Mouse (Mus musculus) T-helper 1 cell (primary cell): ENCODE data around the gene Polr1c.

Experiments used
- in situ Hi-C: fragments of 300-600 bp; cut with MboI, MseI; formaldehyde crosslinking; loops from one replicate; pipeline ENCODE4 v1.15.1; 2025; ENCODE audit warnings: high pct_unique_total_duplicates

Gene Polr1c

DNA sequence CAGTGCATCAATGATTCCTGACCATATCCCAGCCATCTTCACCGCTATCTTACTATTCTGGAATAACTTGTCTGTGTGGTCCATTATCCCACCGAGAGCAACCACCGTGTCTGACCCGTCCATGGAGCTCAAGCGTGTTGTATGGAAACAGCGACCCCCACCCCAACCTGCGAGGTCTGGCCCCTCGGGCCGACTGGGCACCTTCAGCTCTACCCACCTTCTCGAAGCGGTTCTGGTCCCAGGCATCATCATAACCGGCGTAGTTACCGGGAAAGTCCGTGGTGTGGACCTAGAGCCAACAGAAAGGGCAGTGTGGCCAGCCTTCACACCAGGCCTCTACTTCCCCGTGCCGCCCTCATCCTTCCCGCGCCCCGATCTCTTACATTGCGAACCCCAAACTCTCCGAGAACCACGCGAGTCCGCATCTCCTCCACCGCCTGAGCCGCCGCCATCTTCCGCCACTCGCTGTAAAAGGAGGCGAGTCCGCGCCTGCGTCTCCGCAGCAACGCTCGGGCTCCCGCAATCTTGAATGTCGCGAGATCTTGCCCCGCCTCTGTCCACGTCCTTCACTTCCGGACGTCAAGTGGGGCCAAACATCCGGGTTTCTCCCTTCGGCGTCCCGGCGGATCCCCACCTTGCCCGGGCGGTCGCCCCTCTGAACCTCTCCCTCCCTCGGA, at the start of gene Polr1c, which contains the start of gene Yipf3:
TSS of gene Polr1c (minus strand) at position 543 of the 677 bp plus-strand sequence.
TSS of gene Yipf3 (plus strand) at position 569 of the 677 bp plus-strand sequence.
- in situ Hi-C loops: loop anchor here (5.0 kb wide), 1 partner anchor 80 kb away; no protein-coding TSS in a partner anchor

DNA sequence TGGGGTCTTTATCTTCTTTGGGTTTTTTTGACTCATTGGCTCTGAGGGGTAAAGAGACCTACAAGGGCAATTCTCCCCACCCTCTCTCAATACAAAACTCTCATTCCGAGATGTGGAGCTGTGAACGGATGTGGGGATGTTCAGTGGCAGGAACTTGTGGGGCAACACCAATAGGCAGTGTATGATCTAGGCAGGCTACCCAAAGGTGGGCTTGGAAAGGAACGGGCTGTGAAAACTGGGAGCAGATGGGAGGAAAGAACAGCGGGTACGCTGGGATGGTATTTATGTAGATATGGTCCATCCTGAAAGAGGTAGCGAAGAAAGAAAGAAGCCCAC, 49.1 kb upstream of the Polr1c start:
- in situ Hi-C loops: no loop called here

DNA sequence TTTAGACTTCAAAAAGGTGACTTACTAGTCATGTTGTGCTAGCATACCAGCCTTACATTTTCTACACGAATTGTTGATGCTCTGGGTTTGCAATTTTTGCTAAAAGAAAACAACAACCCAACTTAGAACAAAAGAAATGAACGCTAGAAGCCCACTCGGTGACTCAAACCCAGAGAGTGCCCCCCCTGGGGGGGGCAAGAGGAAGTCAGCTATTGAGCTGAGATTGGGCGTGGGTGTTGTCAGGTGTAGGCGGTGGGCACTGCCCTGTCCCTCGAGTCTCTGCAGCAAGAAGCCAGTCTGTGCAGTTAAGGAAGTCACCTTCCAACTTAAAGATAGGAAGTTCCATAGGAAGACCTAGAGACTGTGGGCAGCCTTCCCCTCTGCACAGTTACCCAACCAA, 48.7 kb upstream of the Polr1c start:
- in situ Hi-C loops: no loop called here

DNA sequence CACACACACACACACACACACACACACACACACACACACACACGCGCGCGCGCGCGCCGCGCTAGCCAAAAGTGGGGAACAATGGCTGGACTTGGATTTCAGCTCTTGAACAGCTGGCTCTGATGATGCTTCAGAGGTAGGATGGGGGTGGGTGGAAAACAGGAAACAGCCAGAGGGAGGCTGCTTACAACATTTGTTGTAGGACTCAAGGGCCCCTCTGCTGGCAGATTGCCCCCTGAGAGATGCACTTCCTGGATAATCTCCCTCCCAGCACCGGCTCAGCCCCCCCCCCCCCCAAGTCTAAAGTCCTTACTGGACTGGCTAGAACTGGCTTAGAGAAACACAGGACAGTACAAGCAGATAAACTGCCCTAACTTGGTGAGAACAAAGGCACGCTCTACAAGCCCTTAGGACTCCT, 39.8 kb upstream of the Polr1c start:
- in situ Hi-C loops: no loop called here

DNA sequence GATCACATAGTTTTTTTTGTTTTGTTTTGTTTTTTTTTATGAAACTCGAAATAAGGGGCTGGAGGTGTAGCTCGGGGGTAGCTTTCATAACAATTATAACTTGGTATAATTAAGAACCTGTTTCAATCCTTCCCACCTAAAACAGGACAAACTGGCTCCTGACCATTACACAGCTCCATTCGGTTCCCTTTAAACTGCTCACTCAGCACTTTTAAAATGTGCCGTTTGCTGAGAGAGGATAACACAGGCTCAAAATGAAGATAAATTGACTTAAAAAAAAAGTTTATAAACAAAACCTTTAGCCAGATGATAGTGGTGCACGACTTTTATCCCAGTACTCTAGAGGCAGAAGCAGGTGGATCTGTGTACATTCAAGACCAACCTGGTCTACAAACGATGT, 37.6 kb upstream of the Polr1c start:
- in situ Hi-C loops: no loop called here

DNA sequence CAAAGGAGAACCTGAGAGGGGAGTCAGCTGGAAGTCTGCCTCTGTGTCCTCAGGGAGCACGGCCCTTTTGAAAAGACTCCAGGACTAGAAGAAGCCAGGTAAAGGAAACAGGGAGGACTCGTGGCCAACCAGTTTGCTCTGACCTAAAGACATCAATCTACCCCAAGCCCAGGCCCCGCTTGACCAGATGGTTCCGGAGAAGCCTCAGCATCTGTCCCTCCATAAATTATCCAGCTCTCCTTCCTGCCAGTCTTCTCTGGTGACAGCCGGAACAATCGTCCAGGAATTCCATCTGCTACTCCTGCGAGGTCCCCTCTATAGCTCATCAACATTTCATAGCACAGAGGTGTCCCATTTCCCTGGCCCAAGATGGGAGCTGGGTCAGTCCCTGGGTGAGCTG, 36.8 kb upstream of the Polr1c start:
- in situ Hi-C loops: no loop called here

DNA sequence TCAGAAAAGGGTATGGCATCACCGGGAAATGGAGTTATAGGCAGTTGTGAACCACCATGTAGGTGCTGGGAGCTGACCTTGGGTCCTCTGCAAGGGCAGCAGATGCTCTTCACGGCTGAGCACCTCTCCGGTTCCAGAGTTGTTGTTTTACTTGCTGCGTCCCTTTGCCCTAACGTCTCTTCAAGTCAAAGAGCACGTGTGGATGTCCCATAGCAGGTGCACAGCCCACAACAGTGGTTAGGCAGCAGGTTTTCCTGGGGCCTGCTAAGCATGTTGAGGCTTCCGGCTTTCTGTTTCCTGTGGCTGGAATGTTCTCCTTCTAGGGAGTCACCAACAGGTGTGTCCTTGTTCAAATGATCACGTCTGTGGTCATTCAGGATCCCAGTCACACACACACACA, 36.1 kb upstream of the Polr1c start:
- in situ Hi-C loops: no loop called here

DNA sequence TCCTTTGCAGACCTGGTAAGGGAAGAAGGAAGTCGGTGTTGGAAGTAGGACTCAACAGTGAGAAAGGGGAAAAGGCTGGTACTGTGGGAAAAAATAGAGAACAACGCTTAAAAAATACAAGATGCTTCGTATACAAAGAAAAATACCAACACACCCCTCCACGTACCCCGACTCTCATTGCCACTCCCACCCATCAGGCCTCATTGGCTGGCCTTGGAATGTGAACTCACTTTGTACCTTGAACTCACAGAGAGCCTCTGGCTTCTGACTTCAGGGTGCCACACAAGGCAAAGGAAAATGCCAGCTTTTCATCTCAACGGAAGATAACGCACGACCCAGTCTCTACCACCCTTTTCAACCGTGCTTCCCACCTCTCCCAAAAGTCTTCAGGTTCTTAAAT, 35.3 kb upstream of the Polr1c start:
- in situ Hi-C loops: no loop called here

DNA sequence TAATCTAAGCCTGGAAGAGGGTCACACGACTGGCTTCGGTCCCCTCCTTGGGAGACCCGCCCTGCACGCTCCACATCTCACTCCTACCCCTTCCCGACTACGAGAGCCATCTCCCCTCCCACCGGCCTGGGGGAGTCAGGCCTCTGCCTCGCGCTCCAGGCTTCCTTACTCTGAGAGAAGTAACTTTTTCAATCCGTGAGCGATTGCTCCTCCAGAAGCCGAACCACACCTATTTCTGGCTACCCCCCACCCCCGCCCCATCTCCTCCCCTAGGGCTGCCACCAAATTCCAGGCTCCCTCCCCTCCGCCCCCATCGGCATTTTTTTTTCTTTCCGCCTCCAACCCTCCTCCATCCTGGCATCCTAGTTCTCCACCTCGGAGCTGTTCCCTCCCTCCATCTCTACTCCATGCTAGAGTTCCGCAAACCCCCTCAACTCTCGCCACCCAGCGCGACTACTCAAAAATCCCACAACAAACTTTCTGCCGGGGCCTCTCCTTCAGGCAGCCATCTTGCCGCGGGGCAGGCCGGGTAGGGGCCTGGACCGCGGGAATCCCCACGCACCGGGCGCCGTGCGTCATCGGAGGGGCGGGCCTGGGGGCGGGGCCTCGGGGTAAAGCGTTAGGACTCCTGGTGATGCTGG, 34.7 kb upstream of the Polr1c start, which contains the start of gene Tjap1:
TSS of gene Tjap1 (minus strand) at position 544 of the 641 bp plus-strand sequence.
- in situ Hi-C loops: no loop called here

DNA sequence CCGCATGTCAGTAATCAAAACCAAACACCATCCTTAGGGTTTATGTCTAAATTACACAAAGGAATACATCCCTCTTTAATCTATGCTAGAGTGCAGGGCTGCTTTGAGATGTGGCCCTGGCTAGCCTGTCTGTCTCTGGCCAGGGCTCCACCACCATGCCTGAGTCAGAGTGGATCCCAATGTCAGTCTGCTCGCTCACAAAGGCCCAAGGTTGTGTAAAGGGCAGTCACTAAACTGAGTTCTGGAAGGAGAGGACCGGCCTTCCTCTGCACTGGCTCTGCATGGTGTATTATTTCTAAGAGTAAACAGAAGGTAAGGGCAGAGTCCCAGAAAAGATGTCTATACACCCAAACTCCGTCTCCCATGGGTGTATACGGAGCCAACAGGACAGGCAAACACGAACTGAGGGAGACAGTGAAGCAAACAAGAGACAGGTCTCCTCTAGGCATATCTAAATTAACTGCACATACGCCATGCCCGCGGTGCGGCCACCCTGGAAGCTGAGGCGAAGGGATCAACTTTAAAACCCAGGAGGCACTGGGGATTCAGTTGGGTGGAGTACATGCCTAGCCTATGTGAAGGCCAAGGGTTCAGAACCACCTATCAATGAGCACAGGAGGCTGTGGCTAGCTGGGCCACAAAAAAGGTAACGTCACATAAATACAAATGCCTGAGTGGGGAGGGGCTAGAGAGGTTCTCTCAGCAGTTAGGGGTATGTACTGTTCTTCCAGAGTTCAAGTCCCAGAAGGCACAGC, 30.3 kb upstream of the Polr1c start:
- in situ Hi-C loops: no loop called here

DNA sequence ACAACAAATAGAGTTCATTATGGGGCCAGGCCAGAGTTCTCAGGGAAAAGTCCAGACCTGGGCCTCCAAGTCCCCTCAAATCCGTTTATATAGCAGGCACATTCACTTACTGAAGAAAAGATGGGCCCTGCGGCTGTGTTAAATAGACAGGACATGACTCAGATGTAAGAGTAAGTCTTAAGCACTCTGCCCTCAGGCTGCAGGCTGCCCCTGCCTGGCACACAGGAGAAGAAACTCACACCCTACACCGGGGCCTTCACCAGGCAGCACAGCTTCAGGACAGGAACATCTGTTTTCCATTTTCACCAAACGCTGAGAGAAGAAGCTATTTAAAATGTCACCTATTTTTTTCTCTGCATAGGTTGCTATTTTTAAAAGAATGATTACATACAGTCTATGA, 29.7 kb upstream of the Polr1c start:
- in situ Hi-C loops: no loop called here

DNA sequence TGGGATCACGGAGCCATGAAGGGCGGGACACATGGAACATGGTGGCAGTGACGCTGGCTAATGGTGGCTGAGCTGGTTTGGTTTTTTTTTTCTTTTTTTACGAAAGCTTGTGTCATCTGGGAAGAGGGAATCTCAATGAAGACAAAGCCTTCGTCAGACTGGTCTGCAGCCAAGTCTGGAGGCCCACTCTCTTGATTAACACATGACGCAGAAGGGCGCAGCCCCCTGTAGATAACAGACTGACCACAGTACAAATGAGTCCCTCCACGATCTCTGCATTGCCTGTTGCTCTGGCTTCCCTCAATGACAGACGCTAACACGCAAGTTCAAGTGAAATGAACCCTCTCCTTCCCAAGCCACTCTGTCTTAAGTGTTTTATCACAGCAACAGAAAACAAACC, 27.7 kb upstream of the Polr1c start:
- in situ Hi-C loops: no loop called here

DNA sequence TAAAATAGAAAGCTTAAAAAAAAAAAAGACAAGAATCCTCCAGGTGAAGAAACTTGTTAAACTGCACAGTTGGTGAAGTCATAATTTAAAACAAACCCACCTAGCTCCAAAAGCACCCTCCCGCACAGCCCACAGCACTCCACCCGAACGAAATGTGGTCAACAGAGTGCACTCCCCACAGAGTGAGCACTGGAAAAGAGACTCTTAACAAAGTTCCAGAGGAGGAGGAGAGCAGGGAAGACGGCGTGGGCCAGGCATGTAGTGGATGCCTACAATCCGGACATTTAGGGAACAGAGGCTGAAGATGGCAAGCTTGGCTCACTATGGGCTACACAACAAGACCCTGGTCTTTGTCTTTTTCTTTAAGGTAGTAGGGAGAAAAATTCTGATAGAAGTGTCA, 27.2 kb upstream of the Polr1c start:
- in situ Hi-C loops: no loop called here

DNA sequence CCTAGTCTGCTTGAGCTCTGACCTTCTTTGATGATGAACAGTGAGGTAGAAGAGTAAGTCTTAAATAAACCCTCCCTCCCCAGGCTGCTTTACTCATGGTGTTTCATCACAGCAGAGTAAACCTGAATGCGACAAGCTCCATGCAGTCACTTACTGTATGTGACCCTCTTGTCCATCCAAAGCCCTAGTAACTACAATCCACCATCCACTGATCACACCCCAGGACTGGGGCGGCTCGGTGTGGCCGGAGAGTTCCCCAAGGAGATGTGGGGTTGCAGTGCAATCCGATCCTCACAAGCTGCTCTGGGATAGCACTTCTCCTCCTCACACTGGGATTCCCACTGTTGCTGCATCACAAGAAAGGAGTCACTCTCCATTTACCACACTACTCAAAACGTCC, 26.6 kb upstream of the Polr1c start:
- in situ Hi-C loops: no loop called here

DNA sequence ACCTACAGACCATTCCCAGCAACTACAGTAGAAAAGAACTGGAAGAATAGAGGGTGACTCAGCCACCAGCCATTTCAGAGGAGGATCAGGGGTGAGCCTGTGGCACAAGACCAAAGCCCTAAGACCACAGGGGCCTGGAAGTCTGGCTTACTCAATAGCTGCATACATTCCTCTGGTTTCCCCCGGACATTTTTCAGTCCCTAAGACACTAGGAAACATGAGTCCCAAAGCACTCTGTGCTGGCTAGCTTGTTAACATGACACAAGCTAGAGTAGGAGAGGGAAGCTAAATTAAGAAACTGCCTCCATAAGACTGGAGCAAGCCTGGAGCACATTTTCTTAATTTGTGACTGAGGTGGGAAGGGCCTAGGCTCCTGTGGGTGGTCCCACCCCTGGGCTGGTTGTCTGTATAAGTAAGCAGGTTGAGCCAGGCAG, 26.0 kb upstream of the Polr1c start:
- in situ Hi-C loops: no loop called here

DNA sequence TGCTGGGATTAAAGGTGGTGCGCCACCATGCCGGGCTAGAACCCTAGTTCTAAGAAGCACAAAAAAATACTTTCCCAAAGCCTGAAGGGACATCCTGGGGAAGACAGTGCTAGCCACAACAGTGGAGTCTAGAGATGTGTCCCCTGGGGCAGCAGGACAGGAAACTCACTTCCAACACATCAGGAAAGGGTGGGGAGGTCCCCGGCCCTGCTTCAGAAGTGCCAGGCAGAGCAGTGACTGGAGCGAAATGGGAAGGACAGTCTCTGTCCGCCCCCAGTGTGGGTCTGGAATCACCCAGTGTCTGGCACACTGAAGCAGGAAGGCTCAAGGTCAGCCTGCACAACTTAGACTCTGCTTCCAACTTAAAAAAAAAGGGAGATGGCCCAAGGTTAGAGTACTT, 24.8 kb upstream of the Polr1c start:
- in situ Hi-C loops: no loop called here

DNA sequence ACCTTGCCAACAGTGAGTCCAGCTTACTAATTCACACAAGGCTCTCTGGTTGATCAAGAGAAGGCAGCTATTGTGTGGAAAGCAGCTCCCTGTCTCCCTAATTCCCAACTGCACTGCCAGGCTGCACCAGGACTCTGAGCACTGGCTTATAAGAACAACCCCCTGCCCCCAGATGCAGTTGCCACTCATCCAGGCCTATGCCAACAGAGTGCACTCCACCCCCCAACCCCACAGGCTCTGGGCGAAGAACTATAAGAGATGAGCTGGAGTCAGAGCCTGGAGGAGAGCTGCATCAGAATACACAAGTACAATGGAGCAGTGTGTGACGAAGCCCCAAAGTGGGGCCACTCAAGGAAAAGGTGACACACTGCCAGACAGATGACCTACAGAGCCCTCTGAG, 24.2 kb upstream of the Polr1c start:
- in situ Hi-C loops: no loop called here

DNA sequence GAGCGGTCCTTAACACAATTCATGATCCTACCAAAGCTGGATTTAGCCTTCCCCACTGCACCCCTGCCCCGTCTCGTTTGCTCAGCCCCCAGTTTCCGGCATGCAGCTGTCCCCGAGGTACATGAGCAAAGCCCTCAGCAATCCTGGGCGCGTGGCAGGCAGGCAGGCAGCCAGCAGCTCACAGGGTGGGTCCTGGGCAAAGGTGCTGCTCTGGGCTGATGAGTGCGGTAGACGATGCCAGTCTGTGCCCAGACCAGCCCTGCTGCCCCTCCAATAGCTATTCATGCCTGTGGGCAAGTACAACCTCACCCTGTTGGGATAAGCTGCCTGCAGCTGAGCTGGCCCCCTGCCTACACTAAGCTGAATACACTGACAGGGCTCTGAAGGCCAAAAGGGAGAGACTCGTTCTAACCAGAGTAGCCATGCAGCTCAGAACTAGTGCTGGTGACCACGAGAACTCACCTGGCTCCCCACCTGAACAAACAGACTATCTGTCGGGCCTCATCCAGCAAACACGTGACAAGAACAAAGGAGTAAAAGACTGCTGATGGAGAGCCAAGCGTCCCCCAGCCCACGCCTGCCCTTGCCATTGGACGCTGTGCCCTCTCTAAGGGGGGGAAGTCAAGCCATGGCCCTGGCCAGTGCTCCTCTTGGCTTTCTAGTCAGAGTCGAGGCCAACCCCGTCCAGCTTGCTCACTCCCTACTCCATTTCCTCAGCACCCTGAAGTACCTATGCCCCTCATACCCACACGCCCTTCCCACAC, 22.1 kb upstream of the Polr1c start:
- in situ Hi-C loops: no loop called here

DNA sequence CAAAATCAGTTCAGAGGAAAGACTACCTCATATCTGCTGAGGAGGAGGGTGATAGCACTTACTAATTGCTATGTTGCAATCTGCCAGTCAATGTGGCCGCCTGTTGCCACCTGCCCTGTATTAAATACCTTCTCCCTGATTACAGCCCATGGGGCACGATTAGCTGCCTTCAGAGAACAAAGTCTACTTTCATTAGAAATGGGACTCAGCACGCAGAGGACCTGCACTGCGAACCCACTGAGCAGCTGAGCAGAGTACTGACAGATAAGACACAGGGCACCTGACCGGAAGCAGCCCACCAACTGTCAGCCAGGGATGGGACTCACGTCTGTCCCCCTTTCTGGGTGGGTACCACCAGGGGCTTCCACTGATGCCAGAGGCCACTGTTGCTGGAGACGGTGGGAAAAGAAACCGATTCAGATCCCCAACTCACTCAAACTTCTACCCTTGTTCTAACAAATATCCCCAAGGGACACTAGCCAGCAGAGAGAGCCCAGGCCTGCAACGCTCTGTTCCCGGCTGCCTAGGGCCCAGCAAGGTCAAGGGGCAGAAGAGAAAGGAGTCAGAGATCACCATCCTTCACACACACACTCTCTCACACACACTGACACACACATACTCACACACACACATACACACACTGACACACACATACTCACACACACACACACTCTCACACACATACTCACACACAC, 20.3 kb upstream of the Polr1c start:
- in situ Hi-C loops: no loop called here

DNA sequence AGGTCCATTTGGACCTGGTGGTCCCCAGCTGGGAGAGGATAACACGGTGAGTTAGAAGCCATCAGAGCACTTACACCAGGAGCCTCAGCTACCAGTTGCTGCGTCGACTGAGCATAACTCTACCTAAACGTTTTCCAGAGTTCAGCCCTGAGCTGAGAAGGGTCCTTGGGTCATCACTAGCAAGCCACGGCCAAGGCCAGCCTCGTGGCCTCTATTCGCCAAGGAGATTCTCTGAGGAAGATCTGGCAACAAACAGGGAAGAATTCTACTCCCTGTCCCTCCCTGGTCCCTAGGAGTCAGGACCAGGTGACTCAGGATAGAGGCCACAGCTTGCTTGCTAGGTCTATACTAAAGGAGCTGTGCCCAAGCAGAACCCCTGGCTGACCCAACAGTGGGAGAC, 19.7 kb upstream of the Polr1c start:
- in situ Hi-C loops: no loop called here

DNA sequence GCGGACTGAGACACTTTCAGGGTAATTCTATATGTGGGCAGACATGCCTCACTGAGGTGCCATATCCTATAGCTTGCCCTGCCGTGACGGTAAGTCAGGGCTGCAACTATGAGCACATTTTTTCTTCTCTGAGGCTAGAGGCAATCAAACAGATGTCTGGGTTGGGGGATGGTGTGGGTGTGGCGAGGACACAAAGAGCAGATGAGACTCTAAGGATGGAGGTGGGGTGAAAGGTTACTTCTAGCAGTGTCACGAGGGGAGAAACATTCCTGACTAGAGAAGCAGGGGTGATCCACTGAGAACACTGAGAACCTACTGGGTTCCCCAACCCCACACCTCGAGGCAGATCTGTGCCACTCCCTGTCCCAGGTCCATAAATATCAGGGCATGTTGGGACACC, 19.1 kb upstream of the Polr1c start:
- in situ Hi-C loops: no loop called here
